Mouse (Mus musculus) monocyte, adult 2 months (primary cell): ENCODE measurements around the gene Dlk1.
"Not testable (repeated sequence)": the region's sequence is repeated elsewhere in the genome, so short reads cannot be mapped to it uniquely, and the experiment has no call there.

Experiments used
- DNase-seq, 2 experiments: peaks; one replicate each; pipeline ENCODE4 v3.0.0; 2022; ENCODE audit warnings: low spot score in 2 of 2, low read depth in 1 of 2

The Dlk1 gene

DNA sequence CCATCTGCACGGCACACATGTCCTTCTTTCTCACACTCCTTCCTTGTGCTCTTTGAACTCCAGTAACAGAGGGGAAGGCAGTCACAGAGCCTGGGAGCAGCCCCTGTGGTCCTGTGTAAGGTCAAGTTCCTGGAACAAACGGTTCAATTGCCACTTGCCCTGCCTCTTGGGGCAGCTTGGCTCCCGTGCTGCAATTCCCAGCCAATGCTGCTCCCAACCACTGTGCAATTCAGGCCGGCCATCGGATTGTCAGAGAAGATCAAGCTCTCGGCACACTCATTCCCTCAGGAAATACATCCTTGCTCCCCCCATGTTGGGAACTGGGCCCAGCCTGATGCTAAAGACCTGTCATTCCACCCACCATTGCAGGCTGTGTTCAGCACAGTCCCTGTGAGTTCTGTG, 21.0 kb downstream of the Dlk1 start:
- no peak for DNase-seq

DNA sequence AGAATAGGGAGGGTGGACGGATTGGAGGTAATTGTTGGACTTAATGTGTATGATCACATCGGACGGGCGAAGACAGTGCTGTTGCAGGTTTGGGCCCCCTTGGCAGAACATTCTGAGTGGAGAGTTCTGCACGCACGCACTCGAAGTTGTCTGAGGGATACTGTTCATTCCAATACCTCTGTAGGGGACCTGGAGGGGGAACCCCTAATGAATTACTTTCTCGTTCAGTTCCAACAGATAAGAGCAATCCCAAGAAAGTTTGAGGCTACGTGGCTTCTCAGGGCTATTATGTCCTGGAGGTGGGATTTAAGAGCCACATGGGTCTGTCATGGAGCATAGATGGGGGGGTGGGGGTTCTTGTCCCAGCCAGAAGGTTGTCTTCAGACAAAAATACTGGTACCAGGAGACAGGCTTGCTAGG, 21.6 kb downstream of the Dlk1 start:
- DNase-seq: no peak

DNA sequence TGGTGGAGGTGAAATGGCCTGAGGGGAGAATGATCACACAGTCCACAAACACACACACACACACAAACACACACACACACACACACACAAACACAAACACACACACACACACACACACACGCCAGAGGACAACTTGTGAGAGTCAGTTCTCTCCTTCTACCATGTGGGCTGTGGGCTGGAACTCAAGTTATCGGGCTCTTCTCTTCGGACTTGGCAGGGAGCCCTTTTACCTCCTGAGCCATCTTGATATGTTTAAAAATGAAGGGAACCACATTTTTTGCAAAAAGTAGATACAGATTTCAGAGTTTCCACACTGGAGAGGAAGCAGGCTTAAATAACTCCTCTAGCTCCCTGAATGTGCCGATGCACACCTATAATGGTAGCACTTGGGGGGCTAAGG, 22.9 kb downstream of the Dlk1 start:
- no peak for DNase-seq

DNA sequence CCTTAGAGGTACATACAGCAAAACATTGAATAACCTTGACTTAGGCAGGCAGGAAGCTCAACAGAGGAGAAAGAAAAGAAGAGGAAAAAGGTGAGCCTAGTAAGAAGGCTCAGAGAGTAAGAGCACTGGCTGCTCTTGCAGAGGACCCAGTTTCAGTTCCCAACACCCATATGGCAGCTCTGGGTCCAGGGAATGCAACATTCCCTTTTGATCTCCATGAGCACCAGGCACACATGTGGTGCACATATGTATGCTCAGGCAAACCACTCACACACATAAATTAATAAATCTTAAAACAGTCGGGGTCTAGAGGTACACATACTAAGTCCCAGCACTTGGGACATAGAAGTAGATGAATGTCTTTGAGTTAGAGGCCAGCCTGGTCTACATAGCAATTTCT, 33.9 kb downstream of the Dlk1 start:
- DNase-seq: not testable (repeated sequence)

DNA sequence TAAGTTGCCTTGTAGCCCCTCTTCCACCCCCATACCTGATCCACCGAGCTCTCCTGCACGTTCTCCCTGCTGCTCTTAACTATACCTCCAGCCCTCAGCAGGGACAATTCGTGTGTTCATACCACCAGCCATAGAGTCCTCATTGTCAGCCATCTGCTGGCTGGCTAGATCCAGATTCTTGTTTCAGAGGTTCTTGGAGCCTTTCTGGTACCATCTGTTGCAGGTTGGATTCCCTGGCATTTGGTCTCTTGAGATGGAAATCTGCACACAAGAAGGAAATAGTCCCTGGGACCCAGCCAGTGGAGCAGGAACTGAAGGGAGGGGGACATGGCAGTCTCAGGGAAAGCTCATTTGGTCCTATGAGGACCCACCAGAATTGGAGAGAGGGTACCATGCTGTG, 39.1 kb downstream of the Dlk1 start:
- no peak for DNase-seq

DNA sequence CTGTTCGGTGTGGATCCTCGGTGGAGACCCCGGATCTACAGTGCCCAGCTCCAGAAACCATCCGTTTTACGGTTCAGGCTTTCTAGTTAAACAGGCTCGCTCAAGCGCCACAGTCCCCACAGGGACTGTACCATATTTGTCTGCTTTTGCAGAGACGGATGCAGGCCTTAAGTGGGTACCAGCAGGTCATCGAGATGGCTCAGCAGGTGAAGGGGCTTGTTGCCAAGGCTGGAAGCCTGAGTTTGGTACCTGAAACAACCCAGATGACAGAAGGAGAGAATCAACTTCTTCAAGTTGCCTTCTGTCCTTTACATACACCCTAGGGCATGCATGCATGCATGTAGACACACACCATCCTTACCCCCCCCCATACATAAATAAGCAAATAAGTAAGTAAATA, 40.8 kb downstream of the Dlk1 start:
- DNase-seq: no peak

DNA sequence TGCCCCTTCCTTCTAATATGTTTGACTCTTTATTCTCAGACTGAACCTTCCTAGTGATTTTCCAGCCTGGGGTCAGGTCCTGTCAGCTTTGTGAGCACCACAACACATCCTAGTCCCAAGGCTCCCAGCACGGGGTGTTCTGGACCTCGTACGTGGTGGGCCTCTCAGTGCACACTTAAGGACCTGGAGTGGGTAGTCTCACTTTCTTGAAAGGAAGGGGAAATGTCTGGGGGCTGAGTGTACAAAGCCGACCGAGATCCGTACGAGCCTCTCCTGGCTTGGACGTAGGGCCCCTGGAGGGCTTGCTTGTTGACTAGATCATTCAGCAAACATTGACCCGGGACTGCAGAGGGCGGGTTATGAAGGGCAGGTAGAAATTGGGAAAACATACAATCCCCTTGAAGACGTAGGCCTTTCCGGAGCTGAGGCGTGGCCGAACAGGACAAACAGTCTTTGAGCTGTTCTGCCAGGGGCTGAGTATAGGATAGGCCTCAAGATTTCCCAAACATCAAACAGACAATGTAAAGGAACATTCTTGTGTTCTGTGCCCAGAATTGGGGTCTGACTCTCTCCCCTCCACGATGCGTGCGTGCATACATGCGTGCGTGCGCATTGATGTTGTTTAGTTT, 42.5 kb downstream of the Dlk1 start:
- no peak for DNase-seq

DNA sequence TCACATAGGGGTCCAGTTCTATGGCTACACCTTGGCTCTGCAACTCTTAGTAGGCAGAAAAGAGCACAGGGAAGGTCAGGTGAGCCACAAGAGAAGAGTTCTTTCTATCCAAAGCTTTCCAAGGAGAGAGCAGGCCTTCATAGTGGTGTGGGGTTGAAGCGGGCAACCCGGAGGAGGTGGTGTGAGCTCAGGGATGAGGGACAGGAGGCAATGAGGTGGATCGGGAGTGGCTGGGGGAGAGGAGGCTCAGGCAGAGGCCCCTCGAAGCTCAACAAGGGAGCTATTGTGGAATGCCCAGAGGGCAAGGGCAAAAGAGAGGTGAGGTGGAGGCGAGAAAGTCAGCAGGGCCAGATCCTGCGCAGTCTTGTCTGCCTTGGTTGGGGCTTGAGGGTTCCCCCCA, 43.8 kb downstream of the Dlk1 start:
- no peak for DNase-seq

DNA sequence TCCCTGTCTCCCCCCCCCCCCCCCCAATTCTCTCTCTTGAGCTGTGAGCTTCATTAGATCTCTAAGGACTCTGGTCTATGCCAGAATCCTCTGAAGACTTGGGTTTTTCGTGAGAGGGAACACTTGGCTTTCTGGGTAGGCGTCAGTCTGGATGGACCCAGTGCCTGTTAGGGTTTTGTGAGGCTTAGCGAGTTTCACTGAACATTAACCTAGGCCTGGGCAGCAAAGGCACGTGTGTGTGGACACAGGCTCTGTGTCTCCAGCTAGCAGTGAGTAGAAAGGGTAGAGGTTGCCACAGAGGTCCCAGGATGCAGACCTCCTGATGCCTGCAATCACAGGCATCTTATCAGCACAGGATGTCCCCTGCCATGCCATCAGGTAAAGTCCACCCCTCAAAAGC, 48.4 kb downstream of the Dlk1 start:
- no peak for DNase-seq

DNA sequence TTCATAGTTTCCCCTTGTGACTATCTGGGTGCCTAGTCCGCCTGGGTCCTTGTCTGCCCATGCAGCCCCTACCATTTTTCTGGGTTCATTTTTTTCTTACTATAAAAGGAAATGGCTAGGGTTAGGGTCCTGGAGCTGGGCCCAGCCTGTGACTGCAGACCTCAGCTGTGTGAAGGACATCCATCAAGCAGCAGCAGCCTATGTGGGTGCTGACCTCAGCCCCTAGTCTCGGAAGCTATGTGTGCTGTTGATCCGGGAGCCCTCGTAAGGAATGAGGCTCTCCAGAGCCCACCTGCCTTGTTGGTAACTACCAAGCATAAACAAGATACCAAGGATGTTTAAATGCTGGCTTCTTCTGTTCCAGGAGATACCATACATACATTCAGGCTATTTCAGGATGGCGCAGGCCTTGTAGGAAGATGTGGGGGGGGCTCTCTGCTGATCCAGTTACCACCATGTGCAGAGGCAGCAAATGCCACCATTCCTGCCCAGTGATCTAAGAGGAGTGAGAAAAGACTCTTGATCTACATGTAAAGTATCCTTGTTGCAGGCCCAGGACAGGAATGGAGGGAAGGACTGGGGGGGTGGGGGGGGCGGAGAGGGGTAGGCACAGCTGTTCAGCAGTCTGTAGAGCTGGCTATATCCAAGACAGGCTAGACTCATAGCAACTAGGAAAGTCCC, 49.9 kb downstream of the Dlk1 start:
- DNase-seq: no peak

DNA sequence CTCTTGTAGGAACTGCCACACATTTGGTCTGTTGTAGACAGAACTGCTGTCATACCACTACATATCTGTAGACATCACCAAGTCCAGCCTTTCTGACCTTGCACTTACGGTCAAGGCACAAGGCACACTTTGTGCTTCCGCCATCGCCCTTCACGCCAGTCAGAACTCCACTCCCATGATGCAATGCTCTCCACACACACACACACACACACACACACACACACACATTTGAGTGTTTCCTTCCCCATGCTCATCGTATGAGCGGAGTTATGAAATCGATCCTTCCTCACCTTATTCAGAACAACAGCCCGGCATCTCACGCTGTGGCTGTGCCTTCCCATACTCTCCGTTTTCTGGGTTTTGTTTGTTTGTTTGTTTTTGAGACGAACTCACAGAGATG, 55.1 kb downstream of the Dlk1 start:
- DNase-seq: no peak

DNA sequence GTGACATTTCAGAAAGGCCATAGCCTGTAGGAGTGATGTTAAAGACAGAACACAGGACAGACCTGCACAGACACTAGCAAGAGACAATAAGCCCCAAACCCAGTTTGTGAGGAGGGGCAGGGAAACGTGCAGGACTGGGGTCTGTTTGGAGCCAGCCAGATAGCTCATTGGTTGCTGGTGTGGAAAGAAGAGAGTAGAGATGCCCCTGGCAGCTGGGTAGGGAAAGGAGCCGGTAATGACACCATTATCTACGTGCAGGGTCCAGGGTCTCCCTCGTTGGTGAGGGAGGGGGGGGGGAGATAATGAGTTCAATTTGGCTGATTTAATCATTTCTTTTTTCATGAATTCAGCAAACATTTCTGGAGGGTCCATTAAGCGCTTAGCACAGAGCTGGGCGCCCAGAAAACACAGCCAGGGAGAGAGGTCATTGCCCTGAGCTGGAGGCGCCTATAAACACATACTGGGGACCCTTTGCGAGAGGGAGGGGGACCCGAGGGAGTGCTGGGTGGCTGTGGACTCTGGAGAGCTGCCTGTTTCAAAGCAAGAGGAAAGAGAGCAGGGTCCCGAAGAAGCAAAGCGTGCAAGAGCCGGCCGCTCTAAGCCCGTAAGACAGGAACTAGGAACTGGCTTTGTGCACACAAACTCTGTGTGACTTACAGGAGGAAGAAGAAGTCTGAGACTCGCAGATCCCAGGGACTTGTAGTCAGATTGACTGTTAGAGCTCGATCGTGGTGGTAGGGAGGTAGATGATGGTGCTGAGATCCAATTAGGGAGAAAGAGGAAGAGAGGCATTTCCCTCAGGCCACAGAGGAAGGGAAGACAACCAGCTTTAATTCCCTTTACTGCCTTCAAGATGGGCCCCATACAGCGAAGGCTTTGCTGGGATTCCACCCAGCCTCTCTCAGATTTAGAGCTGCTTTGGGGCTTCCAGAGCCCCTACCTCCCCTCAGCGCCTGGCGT, 56.2 kb downstream of the Dlk1 start:
- DNase-seq: no peak

DNA sequence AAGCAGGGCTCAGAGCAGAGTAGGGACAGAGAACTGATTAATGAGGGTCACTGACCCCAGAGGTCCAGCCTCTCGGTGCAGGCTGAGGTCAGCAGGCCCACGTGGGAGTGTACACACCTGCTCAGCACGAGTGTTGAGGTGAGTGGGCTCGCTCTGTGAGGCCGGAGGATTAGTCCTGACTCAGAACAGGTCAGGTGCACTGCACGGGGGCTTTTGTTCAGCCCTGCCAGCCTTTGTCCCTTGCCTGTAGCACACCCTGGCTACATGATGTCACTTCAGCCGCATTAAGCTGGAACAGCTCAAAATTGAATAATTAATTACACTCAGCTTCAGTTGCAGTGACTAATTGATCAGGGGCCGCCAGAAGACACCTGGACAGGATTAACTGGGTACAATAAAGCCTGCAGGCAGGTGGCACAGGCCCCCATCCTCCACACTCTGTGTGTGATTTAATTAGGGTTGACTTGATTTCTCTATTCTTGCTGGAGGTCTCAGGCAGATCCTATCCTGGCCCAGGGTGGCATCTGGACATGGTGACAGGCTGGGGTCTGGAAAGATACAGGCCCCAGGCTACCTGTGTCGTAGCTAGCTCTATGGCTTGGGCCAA, 57.0 kb downstream of the Dlk1 start:
- no peak for DNase-seq

DNA sequence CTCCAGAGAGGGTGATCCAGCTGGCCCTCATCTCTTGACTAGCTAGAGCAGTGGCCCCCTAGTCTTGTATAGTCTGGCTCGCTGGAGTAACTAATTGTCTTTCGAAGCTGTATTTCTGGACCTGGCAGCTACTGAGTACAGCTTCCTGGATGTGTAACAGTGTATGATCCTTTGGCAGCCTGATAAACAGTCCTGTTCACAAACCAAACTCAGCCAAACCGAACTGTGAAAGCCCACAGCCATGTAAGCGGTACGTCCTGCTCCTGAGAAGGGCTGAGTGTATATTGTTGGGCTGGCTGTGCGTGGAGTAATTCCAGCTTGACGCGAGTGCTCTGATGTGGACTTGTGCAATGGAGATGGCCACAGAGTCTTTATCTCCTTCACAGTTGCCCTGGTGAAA, 57.6 kb downstream of the Dlk1 start:
- no peak for DNase-seq

DNA sequence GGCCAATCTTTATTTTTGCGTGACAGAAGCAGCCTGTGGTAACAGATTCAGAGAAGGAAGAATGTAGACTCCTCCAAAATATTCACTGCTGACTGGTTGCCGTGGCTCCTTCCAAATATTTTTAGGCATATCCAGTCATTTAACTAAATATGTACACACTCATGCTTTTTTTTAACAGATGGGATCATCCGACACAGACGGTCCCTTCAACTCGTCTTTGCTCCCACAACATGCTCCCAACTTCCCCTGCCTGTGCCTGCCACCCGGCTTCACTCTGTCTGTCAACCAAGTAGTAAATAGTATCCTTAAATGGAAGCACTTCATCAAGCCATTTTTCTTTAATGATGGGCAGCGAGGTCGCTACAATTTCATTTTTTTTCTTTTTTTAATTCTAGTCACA, 58.8 kb downstream of the Dlk1 start:
- DNase-seq: no peak

DNA sequence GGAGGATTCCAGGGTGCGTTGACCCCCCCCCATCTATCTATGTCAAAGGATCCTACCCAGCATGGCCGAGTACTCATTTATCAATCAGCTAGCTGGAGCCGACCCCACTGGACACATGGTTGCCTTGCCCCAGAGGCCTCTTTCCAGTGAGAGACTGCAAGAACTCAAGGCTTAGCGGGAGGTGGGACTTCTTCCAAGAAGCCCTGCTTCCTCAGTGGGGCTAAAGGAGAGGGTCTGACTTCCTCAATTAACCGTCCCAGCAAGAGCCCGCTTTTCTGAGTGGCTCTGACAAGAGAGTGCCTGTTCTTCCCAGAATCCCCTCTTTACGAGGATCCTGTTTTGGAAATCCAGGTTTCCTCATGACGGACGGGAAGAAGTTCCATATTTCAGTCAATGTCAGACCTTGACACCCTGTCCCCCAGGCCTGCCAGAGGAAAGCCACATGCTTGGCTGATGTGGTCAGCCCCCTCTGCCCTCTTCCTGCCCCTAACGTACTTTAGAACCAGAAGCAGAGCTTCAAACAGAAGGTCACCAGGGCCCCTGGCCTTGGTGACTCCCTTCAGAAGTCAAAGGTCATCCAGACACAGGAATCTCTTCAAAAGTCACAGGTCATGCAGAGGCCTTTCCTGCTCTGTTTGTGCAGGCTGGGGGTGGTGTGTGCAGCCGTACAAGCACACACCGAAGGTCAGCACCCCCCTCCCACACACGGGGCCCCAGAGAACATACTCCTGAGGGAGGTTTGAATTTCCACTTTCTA, 59.7 kb downstream of the Dlk1 start:
- DNase-seq: no peak
